Mouse (Mus musculus) CH12.LX (cell line): Measurements from ENCODE around the gene Gm12216.

Experiments used
- CTCF ChIP-seq, 2 experiments: IDR thresholded peaks in 1 of 2; conservative IDR thresholded peaks in 1 of 2; 2 replicates each; pipeline ENCODE4 v1.5.1; 2011 to 2012; ENCODE audit warnings: low read depth in 2 of 2, low read length in 2 of 2, improper control_type of control experiment in 1 of 2, inconsistent platforms in 1 of 2, mild to moderate bottlenecking in 1 of 2, moderate library complexity in 1 of 2
- E2F4 ChIP-seq: IDR thresholded peaks from 2 replicates; pipeline ENCODE4 v1.6.1; 2011; ENCODE audit warnings: low read depth, low read length, improper control_type of control experiment; ENCODE audit not compliant: insufficient replicate concordance
- EP300 ChIP-seq: IDR thresholded peaks from 2 replicates; pipeline ENCODE4 v1.6.1; 2011; ENCODE audit warnings: low read length, improper control_type of control experiment
- GABPA ChIP-seq: IDR thresholded peaks from 2 replicates; pipeline ENCODE4 v1.6.1; 2012; ENCODE audit warnings: low read depth, low read length, improper control_type of control experiment, inconsistent platforms; ENCODE audit not compliant: insufficient replicate concordance
- IRF4 ChIP-seq: IDR thresholded peaks from 2 replicates; pipeline ENCODE4 v1.6.1; 2014; ENCODE audit warnings: low read depth, mild to moderate bottlenecking, inconsistent platforms, low read length, improper control_type of control experiment
- JUND ChIP-seq: conservative IDR thresholded peaks from 2 replicates; pipeline ENCODE4 v1.6.1; 2011; ENCODE audit warnings: low read depth, low read length, improper control_type of control experiment
- MAFK ChIP-seq: IDR thresholded peaks from 2 replicates; pipeline ENCODE4 v1.6.1; 2011; ENCODE audit warnings: low read length, improper control_type of control experiment; ENCODE audit not compliant: insufficient replicate concordance
- MEF2A ChIP-seq: IDR thresholded peaks from 2 replicates; pipeline ENCODE4 v1.6.1; 2014; ENCODE audit warnings: low read depth, mild to moderate bottlenecking, inconsistent platforms, low read length, improper control_type of control experiment, borderline replicate concordance
- MYC ChIP-seq: IDR thresholded peaks from 2 replicates; pipeline ENCODE4 v1.6.1; 2011; ENCODE audit warnings: low read depth, mild to moderate bottlenecking, improper control_type of control experiment, low read length
- POLR2A ChIP-seq: IDR thresholded peaks from 2 replicates; pipeline ENCODE4 v1.6.1; 2011; ENCODE audit warnings: low read depth, mild to moderate bottlenecking, improper control_type of control experiment, low read length
- TBP ChIP-seq: conservative IDR thresholded peaks from 2 replicates; pipeline ENCODE4 v1.6.1; 2011; ENCODE audit warnings: low read depth, low read length, improper control_type of control experiment
- TCF12 ChIP-seq: IDR thresholded peaks from 2 replicates; pipeline ENCODE4 v1.6.1; 2014; ENCODE audit warnings: low read depth, mild to moderate bottlenecking, inconsistent platforms, low read length, improper control_type of control experiment
- USF1 ChIP-seq: IDR thresholded peaks from 2 replicates; pipeline ENCODE4 v1.6.1; 2014; ENCODE audit warnings: low read depth, mild to moderate bottlenecking, inconsistent platforms, low read length, improper control_type of control experiment
- ZNF384 ChIP-seq: IDR thresholded peaks from 2 replicates; pipeline ENCODE4 v1.6.1; 2012; ENCODE audit warnings: low read depth, low read length, improper control_type of control experiment, inconsistent platforms

- TF ChIP-seq POLR2A (no peak), CTCF (conservative IDR thresholded peaks at IDR 0.05 in 1 of 2, IDR thresholded peaks at IDR 0.05 in 1 of 2; ENCODE audit: low read depth in 2 of 2, low read length in 2 of 2) (no peak), GABPA (no peak), TBP (no peak), TCF12 (no peak), MYC (no peak), ZNF384 (no peak), MAFK (no peak), JUND (no peak), EP300 (no peak), E2F4 (no peak), MEF2A (no peak), USF1 (no peak), IRF4 (no peak)
These were observed 34.4 kb upstream of the Gm12216 start for GRCm38 (mm10) chr11:53893451-53893850.
